Mouse (Mus musculus): Measurements from ENCODE around the gene 9830107B12Rik. TPM values are rescaled to one million over a fixed set of nuclear protein-coding genes. Genes with fewer than 3 reads are reported as not detected.

The 9830107B12Rik gene
- polyA plus RNA-seq, 2 experiments: not detected

DNA sequence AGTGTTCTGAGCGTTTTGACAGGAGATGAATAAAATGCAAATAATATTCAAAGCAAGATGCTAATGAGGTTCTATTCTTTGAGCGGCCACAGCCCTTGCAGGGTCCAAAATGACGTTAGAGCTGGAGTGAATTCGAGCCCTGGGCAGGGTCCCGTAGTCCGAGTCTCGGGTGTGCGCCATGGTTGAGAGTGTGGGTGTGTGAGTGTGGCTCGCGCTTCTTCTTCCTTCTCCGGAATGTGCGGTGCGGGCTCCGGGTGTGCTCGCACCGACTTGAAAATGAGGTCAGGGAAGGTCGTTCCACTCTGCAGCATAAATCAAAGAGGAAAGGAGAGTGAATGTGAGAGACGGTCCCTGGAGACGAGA is 47.6 kb downstream of the 9830107B12Rik start:
- DNase-seq (ENCODE audit: low spot score) (no peak), ATAC-seq (ENCODE audit: low FRiP score, low read depth) (no peak)
- Histone ChIP-seq H3K4me2 (replicated peaks; ENCODE audit: low read depth, low read length, severe bottlenecking) (peak overlapping the region; percentile 57), H3K27ac (replicated peaks; ENCODE audit: low read depth, low read length) (no peak overlapping the region), H3K27me3 (ENCODE audit: control insufficient read depth, insufficient read depth, low read length) (peaks cover 29% of the 10 kb centered on the region), H3K4me1 (ENCODE audit: control insufficient read depth, insufficient read depth, low read length) (peaks cover 48% of the 10 kb centered on the region), H3K4me3 (replicated peaks; ENCODE audit: low read length) (peak overlapping the region; percentile 27), H3K36me3 (ENCODE audit: control insufficient read depth, insufficient read depth, low read length) (no peaks in the 10 kb centered on the region), H3K9ac (ENCODE audit: low read depth, low read length, severe bottlenecking) (no peak overlapping the region), H3K9me3 (ENCODE audit: control insufficient read depth, low read length) (0 out of 2 replicates have a peak, but pooled peaks cover 2% of the 10 kb centered on the region)
- 2% methylated on average over 18 of the region's 19 CpGs for WGBS
- TF ChIP-seq POLR2A (IDR thresholded peaks at IDR 0.05; ENCODE audit: borderline replicate concordance, extremely low read depth, insufficient read depth, insufficient read length): no peak

DNA sequence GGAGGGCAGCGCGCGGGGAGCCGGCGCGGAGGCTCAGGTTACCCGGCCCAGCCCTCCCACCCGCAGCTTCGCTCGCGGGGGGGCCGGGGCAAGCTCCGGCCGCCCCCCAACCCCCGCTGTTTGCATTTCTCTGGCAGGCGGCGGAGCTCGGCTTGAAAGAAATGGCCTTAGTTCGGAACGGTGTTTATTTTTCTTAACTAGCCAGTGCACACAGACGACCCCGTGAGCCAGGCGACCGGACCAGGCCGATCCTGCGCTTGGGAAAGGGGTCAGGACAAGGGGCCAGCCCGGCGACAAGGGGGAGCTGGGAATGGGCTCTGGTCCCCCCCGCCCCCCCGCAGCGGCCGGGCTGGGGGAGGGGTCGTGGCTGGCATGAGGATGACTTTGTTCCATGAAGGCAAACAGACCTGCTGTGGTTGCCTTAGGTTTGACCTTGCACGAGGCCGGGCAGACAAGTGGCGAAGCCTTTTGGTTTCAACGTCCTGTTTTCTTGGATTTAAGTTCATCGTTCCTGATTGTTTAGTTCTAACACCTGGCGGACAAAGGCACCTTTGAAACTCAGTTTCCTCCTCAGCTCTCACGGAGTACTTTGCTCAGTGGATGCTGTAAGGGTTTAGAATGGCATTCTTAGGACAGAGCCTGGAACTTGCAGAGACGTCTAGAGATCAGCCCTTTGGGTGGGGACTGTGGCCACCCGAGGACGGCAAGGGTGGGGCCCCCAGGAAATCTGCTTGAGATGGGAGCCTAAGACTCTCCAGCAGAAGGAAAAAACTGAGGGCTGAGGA is 48.1 kb downstream of the 9830107B12Rik start:
- Histone ChIP-seq H3K9ac (ENCODE audit: low read depth, low read length, severe bottlenecking) (peak overlapping the region; percentile 36; the same call in 1 of the 2 replicates), H3K4me1 (ENCODE audit: control insufficient read depth, insufficient read depth, low read length) (peaks cover 48% of the 10 kb centered on the region), H3K36me3 (ENCODE audit: control insufficient read depth, insufficient read depth, low read length) (no peaks in the 10 kb centered on the region), H3K27me3 (ENCODE audit: control insufficient read depth, insufficient read depth, low read length) (peaks cover 29% of the 10 kb centered on the region), H3K4me3 (replicated peaks; ENCODE audit: low read length) (peak overlapping the region; percentile 27), H3K9me3 (ENCODE audit: control insufficient read depth, low read length) (0 out of 2 replicates have a peak, but pooled peaks cover 4% of the 10 kb centered on the region), H3K27ac (replicated peaks; ENCODE audit: low read depth, low read length) (no peak overlapping the region), H3K4me2 (replicated peaks; ENCODE audit: low read depth, low read length, severe bottlenecking) (peak overlapping the region; percentile 57)
- DNase-seq (ENCODE audit: low spot score) (no peak), ATAC-seq (ENCODE audit: low FRiP score, low read depth) (no peak)
- TF ChIP-seq POLR2A (IDR thresholded peaks at IDR 0.05; ENCODE audit: borderline replicate concordance, extremely low read depth, insufficient read depth, insufficient read length): no peak
- WGBS: 1% methylated on average over 27 of the region's 43 CpGs

DNA sequence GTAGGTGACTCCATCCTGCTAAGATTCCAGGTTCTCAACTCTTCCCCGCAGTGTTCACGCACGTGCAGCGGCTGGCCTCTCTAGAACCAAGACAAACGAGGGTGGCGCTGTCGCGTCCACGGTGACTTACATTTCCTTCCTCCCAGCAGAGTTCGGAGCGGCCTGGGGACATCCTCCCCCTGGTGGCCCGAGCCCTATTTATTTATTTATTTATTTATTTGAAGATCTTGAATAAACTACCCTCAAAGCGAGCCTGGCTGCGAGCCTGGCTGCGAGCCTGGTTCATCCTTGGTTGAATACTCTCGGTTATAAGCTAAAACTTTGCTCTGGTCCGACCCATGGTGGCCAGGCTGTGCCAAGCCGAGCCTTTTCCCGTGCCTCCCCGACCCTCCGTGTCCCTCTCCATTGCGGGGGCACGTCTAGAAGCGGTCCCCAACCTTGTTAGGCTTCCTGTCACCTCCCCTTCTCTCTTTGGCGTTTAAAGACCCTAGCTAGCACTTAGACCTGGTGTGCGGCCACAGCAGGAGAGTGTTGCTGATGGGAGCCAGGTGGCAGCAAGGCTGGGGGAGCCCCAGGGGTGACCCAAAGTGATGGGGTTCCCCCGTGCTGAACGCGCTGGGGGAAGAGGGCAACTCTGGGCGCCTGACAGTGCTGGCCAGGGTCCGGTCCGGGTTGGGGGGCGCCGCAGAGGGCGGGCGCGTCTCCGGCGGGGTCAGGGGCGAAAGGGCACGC is 48.9 kb downstream of the 9830107B12Rik start:
- no peak overlapping the region; the same call in 1 of the 2 replicates for H3K27ac ChIP-seq (replicated peaks; ENCODE audit: low read depth, low read length)
- WGBS: 2% methylated on average over 29 of the region's 41 CpGs

DNA sequence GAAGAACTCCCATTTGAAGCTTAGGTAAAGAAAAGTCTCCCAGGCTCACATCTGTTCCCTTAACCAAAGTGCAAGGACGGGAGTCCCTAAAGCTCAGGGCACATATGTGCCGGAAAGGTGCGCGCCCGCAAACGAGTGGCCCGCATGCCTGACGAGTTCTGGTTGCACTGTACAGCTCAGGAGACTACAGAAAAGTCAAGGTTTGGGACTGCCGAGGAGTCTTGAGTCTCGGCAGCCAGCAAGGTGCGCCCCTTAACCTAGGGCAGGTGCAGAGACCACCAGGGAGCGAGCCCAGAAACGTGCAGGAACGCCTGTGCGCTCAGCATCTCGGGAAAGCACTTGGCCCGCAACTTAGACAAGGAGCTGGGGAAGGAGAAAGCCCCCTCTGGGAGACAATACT is 49.7 kb downstream of the 9830107B12Rik start:
- TF ChIP-seq POLR2A (IDR thresholded peaks at IDR 0.05; ENCODE audit: borderline replicate concordance, extremely low read depth, insufficient read depth, insufficient read length): no peak
- 0 out of 2 replicates have a peak overlapping the region, but pooled peaks have one; percentile 28 for H3K27ac ChIP-seq (replicated peaks; ENCODE audit: low read depth, low read length)
- H3K4me1 ChIP-seq (ENCODE audit: control insufficient read depth, insufficient read depth, low read length): peaks cover 48% of the 10 kb centered on the region
- peaks cover 29% of the 10 kb centered on the region for H3K27me3 ChIP-seq (ENCODE audit: control insufficient read depth, insufficient read depth, low read length)
- no peak overlapping the region for H3K4me3 ChIP-seq (replicated peaks; ENCODE audit: low read length)
- H3K36me3 ChIP-seq (ENCODE audit: control insufficient read depth, insufficient read depth, low read length): no peaks in the 10 kb centered on the region
- ATAC-seq (ENCODE audit: low FRiP score, low read depth) (no peak), DNase-seq (ENCODE audit: low spot score) (no peak)
- H3K4me2 ChIP-seq (replicated peaks; ENCODE audit: low read depth, low read length, severe bottlenecking): peak overlapping the region; percentile 16
- 0 out of 2 replicates have a peak, but pooled peaks cover 4% of the 10 kb centered on the region for H3K9me3 ChIP-seq (ENCODE audit: control insufficient read depth, low read length)
- WGBS: 5% methylated on average over 17 of the region's 17 CpGs
- no peak overlapping the region for H3K9ac ChIP-seq (ENCODE audit: low read depth, low read length, severe bottlenecking)

More for the DNA sequence above, 48.9 kb downstream of the 9830107B12Rik start:
- H3K4me3 ChIP-seq (replicated peaks; ENCODE audit: low read length): peak overlapping the region; percentile 27
- H3K36me3 ChIP-seq (ENCODE audit: control insufficient read depth, insufficient read depth, low read length): no peaks in the 10 kb centered on the region
- H3K4me1 ChIP-seq (ENCODE audit: control insufficient read depth, insufficient read depth, low read length): peaks cover 48% of the 10 kb centered on the region
- 0 out of 2 replicates have a peak, but pooled peaks cover 4% of the 10 kb centered on the region for H3K9me3 ChIP-seq (ENCODE audit: control insufficient read depth, low read length)
- no peak for ATAC-seq (ENCODE audit: low FRiP score, low read depth)
- H3K27me3 ChIP-seq (ENCODE audit: control insufficient read depth, insufficient read depth, low read length): peaks cover 29% of the 10 kb centered on the region
- no peak for TF ChIP-seq POLR2A (IDR thresholded peaks at IDR 0.05; ENCODE audit: borderline replicate concordance, extremely low read depth, insufficient read depth, insufficient read length)
- peak overlapping the region; percentile 57 for H3K4me2 ChIP-seq (replicated peaks; ENCODE audit: low read depth, low read length, severe bottlenecking)
- peak overlapping the region; percentile 36; the same call in 1 of the 2 replicates for H3K9ac ChIP-seq (ENCODE audit: low read depth, low read length, severe bottlenecking)
- peak; percentile 62 for DNase-seq (ENCODE audit: low spot score)

DNA sequence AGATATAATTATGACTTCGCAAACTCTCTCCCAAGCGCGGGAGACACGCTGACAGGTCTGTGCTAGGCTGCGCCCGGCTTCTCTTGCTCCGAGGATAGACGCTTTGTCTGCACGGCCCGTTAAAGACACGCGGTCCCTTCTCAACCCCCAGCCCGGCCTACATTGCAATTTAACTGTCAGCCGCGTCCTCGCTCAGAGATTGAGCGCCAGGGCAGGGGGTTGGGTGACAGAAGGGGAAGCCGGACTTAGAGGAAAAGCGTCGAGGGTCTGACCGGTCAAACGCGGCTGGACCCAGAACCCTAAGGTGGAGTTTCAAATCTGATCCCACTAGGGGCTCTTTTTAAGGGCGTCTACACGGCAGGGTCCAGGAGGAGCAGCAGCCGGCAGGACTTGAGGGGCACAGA is 50.3 kb downstream of the 9830107B12Rik start:
- H3K36me3 ChIP-seq (ENCODE audit: control insufficient read depth, insufficient read depth, low read length): no peaks in the 10 kb centered on the region
- H3K4me2 ChIP-seq (replicated peaks; ENCODE audit: low read depth, low read length, severe bottlenecking): peak overlapping the region; percentile 16
- H3K27me3 ChIP-seq (ENCODE audit: control insufficient read depth, insufficient read depth, low read length): peaks cover 29% of the 10 kb centered on the region
- TF ChIP-seq POLR2A (IDR thresholded peaks at IDR 0.05; ENCODE audit: borderline replicate concordance, extremely low read depth, insufficient read depth, insufficient read length): no peak
- WGBS: 3% methylated on average over 26 of the region's 26 CpGs
- H3K9me3 ChIP-seq (ENCODE audit: control insufficient read depth, low read length): 0 out of 2 replicates have a peak, but pooled peaks cover 4% of the 10 kb centered on the region
- H3K4me3 ChIP-seq (replicated peaks; ENCODE audit: low read length): no peak overlapping the region; the same call in 1 of the 2 replicates
- H3K9ac ChIP-seq (ENCODE audit: low read depth, low read length, severe bottlenecking): no peak overlapping the region
- ATAC-seq (ENCODE audit: low FRiP score, low read depth): no peak
- peaks cover 48% of the 10 kb centered on the region for H3K4me1 ChIP-seq (ENCODE audit: control insufficient read depth, insufficient read depth, low read length)
- DNase-seq (ENCODE audit: low spot score): no peak
- H3K27ac ChIP-seq (replicated peaks; ENCODE audit: low read depth, low read length): peak overlapping the region; percentile 50
